Mouse (Mus musculus): ENCODE data around the gene Fxyd1. TPM values are rescaled to one million over a fixed set of nuclear protein-coding genes. Genes with fewer than 3 reads are reported as not detected.

Fxyd1 gene
- polyA plus RNA-seq, 1 experiment from 2014 or later: 12.5 TPM

- no peak overlapping the region for H3K9ac ChIP-seq (ENCODE audit: low read length)
- H3K27me3 ChIP-seq (ENCODE audit: control insufficient read depth, insufficient read depth, low read length): peaks cover 57% of the 10 kb centered on the region
- H3K9me3 ChIP-seq (ENCODE audit: control insufficient read depth, low read length): no peaks in the 10 kb centered on the region
- no peak overlapping the region for H3K4me3 ChIP-seq (ENCODE audit: low read depth, low read length)
- H3K27ac ChIP-seq (replicated peaks; ENCODE audit: low read depth, low read length): no peak overlapping the region
- H3K36me3 ChIP-seq (ENCODE audit: control insufficient read depth, insufficient read depth, low read length): no peaks in the 10 kb centered on the region
- WGBS: 25% methylated on average over 5 of the region's 5 CpGs
- H3K4me1 ChIP-seq (ENCODE audit: control insufficient read depth, insufficient read depth, low read length): peaks cover 19% of the 10 kb centered on the region
- DNase-seq (ENCODE audit: low spot score) (no peak), ATAC-seq (ENCODE audit: insufficient number of reproducible peaks, low FRiP score, low TSS enrichment, low read depth) (no peak)
- peak overlapping the region; percentile 27; the same call in 1 of the 2 replicates for H3K4me2 ChIP-seq (ENCODE audit: low read depth, severe bottlenecking)
Measured at GRCm38 (mm10) chr7:31049135-31049845, 7.7 kb downstream of the Fxyd1 start.

- Histone ChIP-seq H3K4me2 (ENCODE audit: low read depth, severe bottlenecking) (peak within 1 kb of the TSS; percentile 39), H3K9ac (ENCODE audit: low read length) (0 out of 2 replicates have a peak within 1 kb of the TSS, but pooled peaks have one; percentile 45), H3K27ac (replicated peaks; ENCODE audit: low read depth, low read length) (no peak within 1 kb of the TSS), H3K4me3 (ENCODE audit: low read depth, low read length) (peak within 1 kb of the TSS; percentile 17; the same call in 1 of the 2 replicates), H3K9me3 (ENCODE audit: control insufficient read depth, low read length) (no peaks in the 10 kb centered on the region), H3K4me1 (ENCODE audit: control insufficient read depth, insufficient read depth, low read length) (no peaks in the 10 kb centered on the region; the same call in 1 of the 2 replicates), H3K36me3 (ENCODE audit: control insufficient read depth, insufficient read depth, low read length) (no peaks in the 10 kb centered on the region), H3K27me3 (ENCODE audit: control insufficient read depth, insufficient read depth, low read length) (peaks cover 38% of the 10 kb centered on the region)
- WGBS: 32% methylated on average over 10 of the region's 10 CpGs
- DNase-seq (ENCODE audit: low spot score) (no peak), ATAC-seq (ENCODE audit: insufficient number of reproducible peaks, low FRiP score, low TSS enrichment, low read depth) (no peak)
Measured at GRCm38 (mm10) chr7:31042431-31042910, 14.5 kb downstream of the Fxyd1 start, which contains the start of gene Fxyd5. Fxyd5 (minus strand) TSS chr7:31042481.

- H3K9me3 ChIP-seq (ENCODE audit: control insufficient read depth, low read length): no peaks in the 10 kb centered on the region
- peak overlapping the region; percentile 39 for H3K4me2 ChIP-seq (ENCODE audit: low read depth, severe bottlenecking)
- no peak overlapping the region for H3K27ac ChIP-seq (replicated peaks; ENCODE audit: low read depth, low read length)
- peak; percentile 28 for DNase-seq (ENCODE audit: low spot score)
- peak; percentile 38; the same call in 1 of the 2 replicates for ATAC-seq (ENCODE audit: insufficient number of reproducible peaks, low FRiP score, low TSS enrichment, low read depth)
- H3K27me3 ChIP-seq (ENCODE audit: control insufficient read depth, insufficient read depth, low read length): peaks cover 38% of the 10 kb centered on the region
- H3K4me1 ChIP-seq (ENCODE audit: control insufficient read depth, insufficient read depth, low read length): no peaks in the 10 kb centered on the region; the same call in 1 of the 2 replicates
- H3K4me3 ChIP-seq (ENCODE audit: low read depth, low read length): peak overlapping the region; percentile 17; the same call in 1 of the 2 replicates
- H3K9ac ChIP-seq (ENCODE audit: low read length): 0 out of 2 replicates have a peak overlapping the region, but pooled peaks have one; percentile 45
- no peaks in the 10 kb centered on the region for H3K36me3 ChIP-seq (ENCODE audit: control insufficient read depth, insufficient read depth, low read length)
- WGBS: 3% methylated on average over 28 of the region's 28 CpGs
Measured at GRCm38 (mm10) chr7:31041662-31042315, 15.2 kb downstream of the Fxyd1 start.

- Histone ChIP-seq H3K4me2 (ENCODE audit: low read depth, severe bottlenecking) (no peak overlapping the region; the same call in 1 of the 2 replicates), H3K27me3 (ENCODE audit: control insufficient read depth, insufficient read depth, low read length) (peaks cover 38% of the 10 kb centered on the region), H3K9me3 (ENCODE audit: control insufficient read depth, low read length) (no peaks in the 10 kb centered on the region), H3K27ac (replicated peaks; ENCODE audit: low read depth, low read length) (no peak overlapping the region), H3K36me3 (ENCODE audit: control insufficient read depth, insufficient read depth, low read length) (no peaks in the 10 kb centered on the region), H3K9ac (ENCODE audit: low read length) (no peak overlapping the region), H3K4me3 (ENCODE audit: low read depth, low read length) (no peak overlapping the region), H3K4me1 (ENCODE audit: control insufficient read depth, insufficient read depth, low read length) (no peaks in the 10 kb centered on the region; the same call in 1 of the 2 replicates)
- 32% methylated on average over 8 of the region's 8 CpGs for WGBS
- DNase-seq (ENCODE audit: low spot score) (no peak), ATAC-seq (ENCODE audit: insufficient number of reproducible peaks, low FRiP score, low TSS enrichment, low read depth) (no peak)
Measured at GRCm38 (mm10) chr7:31041023-31041407, 16.0 kb downstream of the Fxyd1 start.

GRCm38 (mm10) chr7:31040281-31041022 is 16.5 kb downstream of the Fxyd1 start:
- Histone ChIP-seq H3K9ac (ENCODE audit: low read length) (no peak overlapping the region), H3K36me3 (ENCODE audit: control insufficient read depth, insufficient read depth, low read length) (no peaks in the 10 kb centered on the region), H3K27me3 (ENCODE audit: control insufficient read depth, insufficient read depth, low read length) (peaks cover 38% of the 10 kb centered on the region), H3K4me2 (ENCODE audit: low read depth, severe bottlenecking) (no peak overlapping the region), H3K9me3 (ENCODE audit: control insufficient read depth, low read length) (no peaks in the 10 kb centered on the region), H3K27ac (replicated peaks; ENCODE audit: low read depth, low read length) (no peak overlapping the region), H3K4me1 (ENCODE audit: control insufficient read depth, insufficient read depth, low read length) (no peaks in the 10 kb centered on the region; the same call in 1 of the 2 replicates), H3K4me3 (ENCODE audit: low read depth, low read length) (no peak overlapping the region)
- WGBS: 84% methylated on average over 11 of the region's 12 CpGs
- no peak for DNase-seq (ENCODE audit: low spot score)
- ATAC-seq (ENCODE audit: insufficient number of reproducible peaks, low FRiP score, low TSS enrichment, low read depth): no peak

DNA sequence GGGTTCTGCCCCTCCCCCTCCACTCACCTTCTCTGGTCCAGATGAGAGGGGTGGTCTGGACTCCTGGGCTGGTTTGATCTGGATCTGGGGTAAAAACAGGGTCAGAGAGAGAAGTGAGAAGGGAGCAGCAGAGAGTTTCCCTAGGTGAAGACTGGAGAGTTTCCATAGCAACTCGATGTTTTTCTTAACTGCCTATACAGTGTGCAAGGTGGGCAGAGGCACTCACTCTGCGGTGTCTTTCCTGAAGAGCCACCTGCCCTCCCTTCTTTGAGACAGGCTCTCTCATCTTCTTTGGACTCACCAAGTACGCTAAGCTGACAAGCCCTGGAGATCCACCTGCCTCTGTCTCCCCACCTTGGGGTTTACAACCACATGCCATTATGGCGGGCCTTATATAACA is 18.0 kb downstream of the Fxyd1 start:
- no peak for ATAC-seq (ENCODE audit: insufficient number of reproducible peaks, low FRiP score, low TSS enrichment, low read depth)
- Histone ChIP-seq H3K9me3 (ENCODE audit: control insufficient read depth, low read length) (no peaks in the 10 kb centered on the region), H3K36me3 (ENCODE audit: control insufficient read depth, insufficient read depth, low read length) (no peaks in the 10 kb centered on the region), H3K27ac (replicated peaks; ENCODE audit: low read depth, low read length) (no peak overlapping the region), H3K9ac (ENCODE audit: low read length) (no peak overlapping the region), H3K4me1 (ENCODE audit: control insufficient read depth, insufficient read depth, low read length) (no peaks in the 10 kb centered on the region; the same call in 1 of the 2 replicates), H3K4me2 (ENCODE audit: low read depth, severe bottlenecking) (no peak overlapping the region), H3K4me3 (ENCODE audit: low read depth, low read length) (no peak overlapping the region), H3K27me3 (ENCODE audit: control insufficient read depth, insufficient read depth, low read length) (peaks cover 31% of the 10 kb centered on the region)
- DNase-seq (ENCODE audit: low spot score): no peak
- WGBS: 92% methylated on average over 4 of the region's 4 CpGs

DNA sequence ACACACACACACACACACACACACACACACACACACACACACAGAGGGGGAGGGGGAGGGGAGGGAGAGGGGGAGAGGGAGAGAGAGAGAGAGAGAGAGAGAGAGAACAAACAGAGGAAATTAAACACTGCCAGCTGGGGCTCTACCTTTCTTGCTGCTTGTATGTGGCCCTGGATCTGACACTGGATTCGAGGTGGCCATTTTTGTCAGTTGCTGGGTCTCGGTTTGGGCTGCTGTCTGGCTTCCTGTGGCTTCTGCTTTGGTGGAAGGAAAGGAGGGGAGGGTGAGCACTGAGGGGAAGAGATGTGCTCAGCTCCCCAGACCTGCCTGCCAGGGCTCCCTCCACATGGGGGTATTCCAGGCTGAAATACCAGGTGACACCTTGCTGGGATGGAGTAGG is 19.3 kb downstream of the Fxyd1 start:
- Histone ChIP-seq H3K4me3 (ENCODE audit: low read depth, low read length) (no peak overlapping the region), H3K4me1 (ENCODE audit: control insufficient read depth, insufficient read depth, low read length) (no peaks in the 10 kb centered on the region; the same call in 1 of the 2 replicates), H3K27me3 (ENCODE audit: control insufficient read depth, insufficient read depth, low read length) (peaks cover 22% of the 10 kb centered on the region), H3K36me3 (ENCODE audit: control insufficient read depth, insufficient read depth, low read length) (no peaks in the 10 kb centered on the region), H3K9ac (ENCODE audit: low read length) (no peak overlapping the region), H3K27ac (replicated peaks; ENCODE audit: low read depth, low read length) (no peak overlapping the region), H3K9me3 (ENCODE audit: control insufficient read depth, low read length) (no peaks in the 10 kb centered on the region), H3K4me2 (ENCODE audit: low read depth, severe bottlenecking) (no peak overlapping the region)
- DNase-seq (ENCODE audit: low spot score) (no peak), ATAC-seq (ENCODE audit: insufficient number of reproducible peaks, low FRiP score, low TSS enrichment, low read depth) (no peak)
- WGBS: 72% methylated on average over 2 of the region's 2 CpGs

- ATAC-seq (ENCODE audit: insufficient number of reproducible peaks, low FRiP score, low TSS enrichment, low read depth) (no peak; the same call in 1 of the 2 replicates), DNase-seq (ENCODE audit: low spot score) (no peak)
- Histone ChIP-seq H3K27me3 (ENCODE audit: control insufficient read depth, insufficient read depth, low read length) (peaks cover 14% of the 10 kb centered on the region), H3K9ac (ENCODE audit: low read length) (no peak overlapping the region), H3K4me1 (ENCODE audit: control insufficient read depth, insufficient read depth, low read length) (no peaks in the 10 kb centered on the region), H3K4me3 (ENCODE audit: low read depth, low read length) (no peak overlapping the region), H3K36me3 (ENCODE audit: control insufficient read depth, insufficient read depth, low read length) (no peaks in the 10 kb centered on the region), H3K4me2 (ENCODE audit: low read depth, severe bottlenecking) (no peak overlapping the region), H3K27ac (replicated peaks; ENCODE audit: low read depth, low read length) (no peak overlapping the region), H3K9me3 (ENCODE audit: control insufficient read depth, low read length) (no peaks in the 10 kb centered on the region)
- WGBS: 85% methylated on average over 7 of the region's 7 CpGs
Measured at GRCm38 (mm10) chr7:31036917-31037316, 20.1 kb downstream of the Fxyd1 start.

All from limb, embryonic 11.5 days (tissue).